Mouse (Mus musculus): Measurements from ENCODE around the gene Gm49337.
A peak's percentile ranks its signal among the peaks of the same experiment; 100 is the strongest.

The Gm49337 gene

DNA sequence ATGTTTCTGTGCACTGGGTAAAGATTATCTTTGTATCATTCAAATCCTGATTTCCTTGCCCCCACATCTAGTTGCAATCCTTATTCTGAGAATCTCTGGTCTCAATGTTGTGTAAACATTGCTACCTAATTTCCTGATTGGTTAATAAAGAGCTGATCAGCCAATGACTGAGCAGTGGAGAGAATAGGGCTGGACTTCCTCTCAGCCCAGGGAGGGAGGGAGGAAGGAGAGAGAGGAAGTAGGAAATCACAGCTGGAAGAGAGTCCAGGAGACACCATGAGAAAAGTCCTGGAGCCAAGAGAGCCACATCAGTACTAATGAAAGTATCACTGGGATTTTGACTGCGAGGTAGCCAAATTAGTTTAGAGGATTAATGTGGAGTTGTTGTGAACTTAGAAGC is 163.1 kb downstream of the Gm49337 start:
- no peak for DNase-seq (ENCODE audit: low spot score)

- DNase-seq (ENCODE audit: low spot score): peak; percentile 79
Measured at GRCm38 (mm10) chr4:116342119-116342518, 168.9 kb downstream of the Gm49337 start.

All from testis, postnatal 10 days (tissue).